Mouse (Mus musculus): ENCODE data around the gene Kat2b.
"Not testable (repeated sequence)": the region's sequence is repeated elsewhere in the genome, so short reads cannot be mapped to it uniquely, and the experiment has no call there.

- not testable (repeated sequence) for TF ChIP-seq POLR2AphosphoS2 (IDR thresholded peaks at IDR 0.05; ENCODE audit: low read length); POLR2A (IDR thresholded peaks at IDR 0.05; ENCODE audit: control insufficient read depth in 1 of 2, insufficient read depth in 1 of 2, low read depth in 1 of 2, low read length in 2 of 2, poor library complexity in 1 of 2); CTCF (IDR thresholded peaks at IDR 0.05 in 2 of 3, conservative IDR thresholded peaks at IDR 0.05 in 1 of 3; ENCODE audit: control insufficient read depth in 1 of 3, insufficient read depth in 1 of 3, low read depth in 2 of 3, low read length in 3 of 3, poor library complexity in 1 of 3, severe bottlenecking in 1 of 3); SMC3 (IDR thresholded peaks at IDR 0.05; ENCODE audit: low read depth, low read length)
Observed at GRCm38 (mm10) chr17:53603236-53603635, 36.6 kb downstream of the Kat2b start.

Measured in MEL (cell line).